Mouse (Mus musculus): ENCODE results near the gene Gapvd1.

DNA sequence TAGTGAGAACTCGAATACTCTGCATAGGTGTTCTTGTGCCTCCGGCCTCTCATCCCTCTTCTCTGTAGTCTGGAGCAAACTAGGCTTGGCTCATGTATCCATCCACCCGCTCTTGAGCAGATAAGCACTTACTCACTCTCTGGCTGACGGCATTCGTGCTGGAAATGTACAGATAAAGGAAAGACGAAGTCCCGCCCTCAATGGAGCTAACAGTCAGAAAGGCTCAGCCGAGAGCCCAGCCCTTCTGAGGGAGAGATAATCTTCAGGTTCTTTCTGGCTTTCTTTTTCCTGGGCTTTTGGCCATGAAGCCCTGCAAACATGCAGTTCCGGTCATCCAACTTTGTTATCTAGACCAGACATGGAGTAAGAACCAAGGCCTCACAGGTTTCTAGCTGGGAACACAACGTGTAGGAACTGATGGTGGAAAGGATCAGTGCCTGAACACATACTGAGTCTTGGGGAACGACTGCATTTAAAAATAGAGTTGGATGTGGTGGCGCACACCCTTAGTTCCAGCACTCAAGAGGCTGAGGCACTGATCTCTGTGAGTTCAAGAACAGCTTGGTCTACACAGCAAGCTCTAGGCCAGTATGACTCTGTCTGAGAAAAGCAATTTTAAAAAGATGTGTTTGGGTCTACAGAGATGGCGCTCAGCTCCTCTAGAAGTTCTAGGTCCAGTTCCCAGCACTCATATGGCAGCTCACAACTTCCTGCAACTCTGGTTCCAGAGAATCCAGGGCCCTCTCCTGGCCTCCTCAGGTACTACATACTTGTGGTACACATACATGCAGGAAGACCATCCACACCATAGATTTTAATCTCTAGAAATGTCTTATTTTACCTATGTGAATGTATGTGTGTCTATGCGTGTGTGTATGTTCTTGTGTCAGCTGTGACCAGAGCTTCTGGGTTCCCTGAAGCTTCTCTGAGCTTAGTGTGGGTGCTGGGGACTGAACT, 28.3 kb upstream of the Gapvd1 start:
- TF ChIP-seq POLR2A (IDR thresholded peaks at IDR 0.05; ENCODE audit: control insufficient read depth, low read depth, low read length) = no peak
- no peak for TF ChIP-seq CTCF (IDR thresholded peaks at IDR 0.05; ENCODE audit: control insufficient read depth, insufficient read depth, insufficient replicate concordance, low read depth, low read length)
